Mouse (Mus musculus) MEL (cell line): ENCODE data around the gene Snap91.

Experiments used
- CHD2 ChIP-seq: IDR thresholded peaks from 2 replicates; pipeline ENCODE4 v1.6.1; 2011; ENCODE audit warnings: low read length, improper control_type of control experiment
- CTCF ChIP-seq, 3 experiments: IDR thresholded peaks in 2 of 3; conservative IDR thresholded peaks in 1 of 3; 2 replicates each; pipeline ENCODE4 v1.5.1; 2011 to 2012; ENCODE audit warnings: low read length in 3 of 3, low read depth in 2 of 3, mild to moderate bottlenecking in 2 of 3, improper control_type of control experiment in 1 of 3, inconsistent platforms in 1 of 3, mixed read lengths in 1 of 3, moderate library complexity in 1 of 3; ENCODE audit not compliant: control insufficient read depth in 1 of 3, insufficient read depth in 1 of 3, poor library complexity in 1 of 3, severe bottlenecking in 1 of 3
- GATA1 ChIP-seq: IDR thresholded peaks from 2 replicates; pipeline ENCODE4 v1.6.1; 2011; ENCODE audit warnings: low read depth, low read length, improper control_type of control experiment
- POLR2AphosphoS5 ChIP-seq: IDR thresholded peaks from 2 replicates; pipeline ENCODE4 v1.6.1; 2012; ENCODE audit warnings: low read depth, borderline replicate concordance, mild to moderate bottlenecking, inconsistent platforms, low read length, moderate library complexity, mixed read lengths
- TAL1 ChIP-seq: IDR thresholded peaks from 2 replicates; pipeline ENCODE4 v1.6.1; 2012; ENCODE audit warnings: mild to moderate bottlenecking, inconsistent platforms, low read length, moderate library complexity, mixed read lengths
- UBTF ChIP-seq: IDR thresholded peaks from 2 replicates; pipeline ENCODE4 v1.6.1; 2012; ENCODE audit warnings: low read depth, mild to moderate bottlenecking, inconsistent platforms, low read length, improper control_type of control experiment, moderate library complexity, borderline replicate concordance; ENCODE audit not compliant: insufficient read depth
- USF1 ChIP-seq: IDR thresholded peaks from 2 replicates; pipeline ENCODE4 v1.6.1; 2014; ENCODE audit warnings: low read depth, mild to moderate bottlenecking, inconsistent platforms, low read length, improper control_type of control experiment, moderate library complexity
- ZKSCAN1 ChIP-seq: IDR thresholded peaks from 2 replicates; pipeline ENCODE4 v1.6.1; 2012; ENCODE audit warnings: low read depth, mild to moderate bottlenecking, inconsistent platforms, low read length, improper control_type of control experiment, moderate library complexity

DNA sequence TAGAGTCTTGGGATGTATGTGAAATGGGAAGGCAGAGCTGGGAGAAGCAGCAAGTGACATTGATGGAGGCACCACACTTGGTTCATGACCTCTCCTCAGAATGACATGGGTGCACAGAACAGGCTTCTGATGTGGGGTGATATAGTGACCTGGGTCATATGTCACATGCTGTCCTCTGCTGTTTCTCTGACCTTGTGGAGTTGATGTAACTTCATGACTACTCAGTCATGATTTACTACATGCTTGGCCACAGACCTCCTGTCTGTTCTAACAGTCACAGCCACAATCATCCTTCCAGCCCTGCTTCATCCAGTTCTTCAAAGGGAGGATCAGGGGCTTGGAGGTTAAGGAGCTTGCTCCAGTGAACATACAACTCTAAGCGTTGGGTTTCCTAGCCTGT lies 142.4 kb downstream of the Snap91 start:
- TF ChIP-seq UBTF (no peak), GATA1 (no peak), TAL1 (no peak), CHD2 (no peak), CTCF (IDR thresholded peaks at IDR 0.05 in 2 of 3, conservative IDR thresholded peaks at IDR 0.05 in 1 of 3; ENCODE audit: control insufficient read depth in 1 of 3, insufficient read depth in 1 of 3, low read depth in 2 of 3, low read length in 3 of 3, poor library complexity in 1 of 3, severe bottlenecking in 1 of 3) (no peak), ZKSCAN1 (no peak), USF1 (no peak), POLR2AphosphoS5 (no peak)
